Mouse (Mus musculus) neural tube, embryonic 12.5 days (tissue): ENCODE data around the gene Ifitm10. TPM values are rescaled to one million over a fixed set of nuclear protein-coding genes. Genes with fewer than 3 reads are reported as not detected.

Experiments
- ATAC-seq: fragments of 200-750 bp; cut with Nextera tagmentation; 2 replicates; pipeline ENCODE4 v1.8.0; 2017; ENCODE audit warnings: low read depth, mild to moderate bottlenecking, moderate TSS enrichment, moderate library complexity; ENCODE audit not compliant: low FRiP score
- H3K27ac ChIP-seq: fragments of 300-500 bp; sonication (generic); 2 replicates; pipeline ENCODE4 v1.5.1; 2016
- H3K27me3 ChIP-seq: fragments of 300-500 bp; sonication (generic); replicated peaks from 2 replicates; pipeline ENCODE4 v1.6.1; 2016; ENCODE audit warnings: mild to moderate bottlenecking
- H3K36me3 ChIP-seq: fragments of 300-500 bp; sonication (generic); 2 replicates; pipeline ENCODE4 v1.6.1; 2016; ENCODE audit warnings: mild to moderate bottlenecking
- H3K4me1 ChIP-seq: fragments of 300-500 bp; sonication (generic); 2 replicates; pipeline ENCODE4 v1.6.1; 2016
- H3K4me2 ChIP-seq: fragments of 300-500 bp; sonication (generic); replicated peaks from 2 replicates; pipeline ENCODE4 v1.6.1; 2016; ENCODE audit warnings: mild to moderate bottlenecking
- H3K4me3 ChIP-seq: fragments of 300-500 bp; sonication (generic); 2 replicates; pipeline ENCODE4 v1.5.1; 2016
- H3K9ac ChIP-seq: fragments of 300-500 bp; sonication (generic); 2 replicates; pipeline ENCODE4 v1.6.1; 2016; ENCODE audit warnings: mild to moderate bottlenecking
- H3K9me3 ChIP-seq: fragments of 300-500 bp; sonication (generic); 2 replicates; pipeline ENCODE4 v1.6.1; 2016; ENCODE audit warnings: mild to moderate bottlenecking
- WGBS: fragments of 180-500 bp; shearing (Covaris S2); methylation state at CpG from one replicate; pipeline ENCODE4 v1.1.7; 2016; 5-methylcytosine and 5-hydroxymethylcytosine counted together
- polyA plus RNA-seq: library from polyadenylated mRNA; unstranded; fragments of >200 nt; fragmentation: Nextera tagmentation; extraction: Ambion mirVana; gene quantifications from 2 replicates; pipeline ENCODE4 v1.2.1, GENCODE M21; 2016

Ifitm10 gene
- polyA plus RNA-seq, 1 experiment from 2014 or later, result 0.47 TPM

DNA sequence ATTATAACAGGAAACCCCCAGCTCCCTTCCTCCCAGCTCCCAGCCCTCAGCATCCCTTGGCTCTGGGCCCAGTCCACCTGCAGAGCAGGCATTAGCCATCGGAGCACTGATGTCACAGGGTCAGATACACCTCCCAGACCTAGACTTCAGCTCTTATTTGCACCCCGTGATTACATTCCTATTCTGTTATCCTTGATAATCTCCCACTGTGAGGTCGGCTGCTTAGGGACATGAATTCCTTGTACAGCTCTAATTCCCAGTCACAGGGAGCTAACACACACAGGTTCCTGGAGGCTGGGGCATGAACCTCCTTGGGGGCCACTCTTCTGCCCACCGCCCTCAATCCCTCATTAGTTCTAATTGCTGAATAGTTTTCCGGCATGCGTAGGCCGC is 27.2 kb upstream of the Ifitm10 start:
- 66% methylated on average over 7 of the region's 7 CpGs for WGBS
- Histone ChIP-seq H3K27me3 (no peaks in the 10 kb centered on the region), H3K9ac (no peak overlapping the region), H3K36me3 (no peaks in the 10 kb centered on the region), H3K4me2 (no peak overlapping the region), H3K4me3 (no peak overlapping the region), H3K9me3 (no peaks in the 10 kb centered on the region), H3K4me1 (no peaks in the 10 kb centered on the region), H3K27ac (no peak overlapping the region)
- ATAC-seq, result no peak

DNA sequence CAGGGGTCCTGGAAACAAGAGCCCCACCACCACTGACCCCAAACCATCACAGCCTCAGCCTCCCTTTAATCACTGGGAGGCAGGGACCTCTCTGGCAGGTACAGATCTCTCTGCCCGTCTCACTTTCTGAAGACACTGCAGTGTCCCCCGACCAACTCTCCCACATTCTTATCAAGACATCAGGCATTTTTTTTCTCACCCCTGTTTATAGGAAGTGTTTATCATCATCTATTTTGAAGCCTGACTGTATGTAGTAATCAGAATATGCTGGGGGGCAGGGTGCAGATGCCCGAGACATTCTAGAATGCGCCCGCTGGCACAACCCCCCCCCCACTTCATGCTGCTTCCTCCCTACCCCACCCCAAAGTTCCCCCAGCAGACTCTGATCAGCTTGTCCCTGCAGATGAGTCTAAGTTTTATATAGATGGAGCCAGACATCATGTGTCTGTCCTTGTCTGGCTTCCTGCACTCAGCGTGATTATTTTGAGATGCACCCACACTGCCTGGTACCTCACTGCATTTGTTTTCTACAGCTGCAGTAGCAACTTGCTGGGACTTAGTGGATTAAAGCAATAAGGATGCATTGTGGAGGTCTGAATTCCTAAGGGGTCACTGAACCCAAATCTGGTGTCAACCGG is 26.7 kb upstream of the Ifitm10 start:
- H3K4me1 ChIP-seq, result no peaks in the 10 kb centered on the region
- no peaks in the 10 kb centered on the region for H3K36me3 ChIP-seq
- no peaks in the 10 kb centered on the region for H3K9me3 ChIP-seq
- ATAC-seq, result no peak
- no peak overlapping the region for H3K9ac ChIP-seq
- no peak overlapping the region for H3K27ac ChIP-seq
- H3K27me3 ChIP-seq, result no peaks in the 10 kb centered on the region
- H3K4me2 ChIP-seq, result no peak overlapping the region
- H3K4me3 ChIP-seq, result no peak overlapping the region
- WGBS, result 79% methylated on average over 7 of the region's 7 CpGs

DNA sequence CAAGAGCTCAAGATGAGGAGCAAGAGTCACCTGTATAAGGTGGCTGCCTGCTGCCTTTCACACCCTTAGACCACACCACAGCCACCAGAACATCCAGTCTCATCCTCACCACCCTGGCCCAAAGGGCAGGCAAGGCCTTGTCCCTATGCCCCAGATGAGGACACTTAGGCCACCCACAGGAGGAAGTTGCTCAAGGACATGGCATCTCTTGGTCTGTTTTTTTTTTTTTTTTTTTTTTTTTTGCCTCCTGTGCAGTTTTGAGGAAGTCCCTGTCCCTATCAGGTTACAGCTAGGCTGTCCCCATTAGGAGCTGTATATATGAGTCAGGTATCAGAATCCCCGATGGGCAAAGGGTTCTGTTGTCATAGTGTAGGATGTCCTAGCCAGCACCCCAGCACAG is 25.7 kb upstream of the Ifitm10 start:
- H3K27ac ChIP-seq, result no peak overlapping the region
- H3K9me3 ChIP-seq, result no peaks in the 10 kb centered on the region
- H3K4me2 ChIP-seq, result no peak overlapping the region
- H3K9ac ChIP-seq, result no peak overlapping the region
- H3K4me1 ChIP-seq, result no peaks in the 10 kb centered on the region
- WGBS, result 88% methylated on average over 1 of the region's 1 CpGs
- no peak for ATAC-seq
- no peak overlapping the region for H3K4me3 ChIP-seq
- no peaks in the 10 kb centered on the region for H3K36me3 ChIP-seq
- no peaks in the 10 kb centered on the region for H3K27me3 ChIP-seq

DNA sequence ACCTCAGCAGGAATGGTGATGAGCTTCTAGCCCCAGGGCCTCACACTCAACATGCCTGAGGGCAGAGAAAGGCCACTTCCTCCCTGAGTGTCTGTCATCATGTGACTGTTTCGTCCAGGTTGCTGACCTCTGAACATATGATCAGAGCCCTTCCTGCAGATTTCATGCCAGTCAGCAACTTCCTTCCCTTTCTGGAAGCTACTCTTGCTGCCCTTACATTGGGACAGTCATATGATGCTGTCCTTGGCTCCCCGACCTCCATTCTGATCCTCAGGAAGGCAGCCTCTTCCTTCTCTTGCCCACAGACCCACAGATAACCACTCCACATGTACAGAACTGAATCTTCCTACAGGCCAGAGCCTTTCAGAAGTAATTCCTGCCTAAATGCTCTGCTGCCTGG is 24.5 kb upstream of the Ifitm10 start:
- 76% methylated on average over 2 of the region's 2 CpGs for WGBS
- Histone ChIP-seq H3K4me2 (no peak overlapping the region), H3K27me3 (no peaks in the 10 kb centered on the region), H3K9ac (no peak overlapping the region), H3K9me3 (no peaks in the 10 kb centered on the region), H3K36me3 (no peaks in the 10 kb centered on the region), H3K4me1 (no peaks in the 10 kb centered on the region), H3K4me3 (no peak overlapping the region), H3K27ac (no peak overlapping the region)
- ATAC-seq, result no peak

DNA sequence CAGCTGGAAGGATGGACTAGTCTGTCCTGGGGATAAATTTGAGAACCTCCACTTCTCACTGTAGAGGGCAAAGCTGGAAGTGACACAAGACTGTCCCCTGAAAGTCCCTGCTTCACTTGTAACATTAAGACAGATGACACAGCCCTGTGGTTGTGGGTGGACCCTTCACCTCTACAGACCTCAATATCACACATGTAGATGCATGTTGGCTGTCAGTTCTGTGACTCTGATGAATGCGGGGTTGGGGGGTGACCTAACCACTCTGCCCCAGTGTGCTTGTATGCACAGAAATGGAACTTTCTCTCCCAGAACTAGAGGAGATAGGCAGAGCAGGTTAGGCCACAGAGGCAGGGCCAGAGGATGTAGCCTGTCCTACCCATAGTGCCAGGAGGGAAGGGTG is 23.1 kb upstream of the Ifitm10 start:
- Histone ChIP-seq H3K9ac (no peak overlapping the region), H3K4me2 (no peak overlapping the region), H3K27me3 (no peaks in the 10 kb centered on the region), H3K36me3 (no peaks in the 10 kb centered on the region), H3K9me3 (no peaks in the 10 kb centered on the region), H3K4me3 (no peak overlapping the region), H3K4me1 (no peaks in the 10 kb centered on the region), H3K27ac (no peak overlapping the region)
- no peak for ATAC-seq
- 94% methylated on average over 1 of the region's 1 CpGs for WGBS

DNA sequence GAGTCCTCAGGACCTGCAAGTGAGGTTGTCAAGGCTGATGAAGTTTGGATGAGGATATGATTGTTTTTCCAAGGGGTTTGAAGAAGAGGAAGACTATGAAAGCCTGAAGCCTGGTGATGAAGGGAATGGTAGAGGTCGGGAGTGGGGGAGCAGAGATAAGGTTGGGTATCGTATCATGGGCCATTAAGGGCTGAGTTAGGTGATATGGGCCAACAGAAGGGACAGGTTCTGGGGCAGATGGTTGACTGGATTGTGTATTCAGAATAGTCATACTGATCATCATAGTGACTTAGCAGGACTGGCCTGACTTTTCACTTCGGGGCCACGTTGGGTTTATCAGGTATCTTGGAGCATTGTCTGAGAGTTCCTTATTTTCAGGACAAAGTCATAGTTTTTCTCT is 21.9 kb upstream of the Ifitm10 start:
- H3K4me2 ChIP-seq, result no peak overlapping the region
- ATAC-seq, result no peak
- no peaks in the 10 kb centered on the region for H3K36me3 ChIP-seq
- H3K9ac ChIP-seq, result no peak overlapping the region
- H3K27ac ChIP-seq, result no peak overlapping the region
- H3K9me3 ChIP-seq, result no peaks in the 10 kb centered on the region
- no peaks in the 10 kb centered on the region for H3K4me1 ChIP-seq
- no peak overlapping the region for H3K4me3 ChIP-seq
- WGBS, result 88% methylated on average over 4 of the region's 4 CpGs
- no peaks in the 10 kb centered on the region for H3K27me3 ChIP-seq

DNA sequence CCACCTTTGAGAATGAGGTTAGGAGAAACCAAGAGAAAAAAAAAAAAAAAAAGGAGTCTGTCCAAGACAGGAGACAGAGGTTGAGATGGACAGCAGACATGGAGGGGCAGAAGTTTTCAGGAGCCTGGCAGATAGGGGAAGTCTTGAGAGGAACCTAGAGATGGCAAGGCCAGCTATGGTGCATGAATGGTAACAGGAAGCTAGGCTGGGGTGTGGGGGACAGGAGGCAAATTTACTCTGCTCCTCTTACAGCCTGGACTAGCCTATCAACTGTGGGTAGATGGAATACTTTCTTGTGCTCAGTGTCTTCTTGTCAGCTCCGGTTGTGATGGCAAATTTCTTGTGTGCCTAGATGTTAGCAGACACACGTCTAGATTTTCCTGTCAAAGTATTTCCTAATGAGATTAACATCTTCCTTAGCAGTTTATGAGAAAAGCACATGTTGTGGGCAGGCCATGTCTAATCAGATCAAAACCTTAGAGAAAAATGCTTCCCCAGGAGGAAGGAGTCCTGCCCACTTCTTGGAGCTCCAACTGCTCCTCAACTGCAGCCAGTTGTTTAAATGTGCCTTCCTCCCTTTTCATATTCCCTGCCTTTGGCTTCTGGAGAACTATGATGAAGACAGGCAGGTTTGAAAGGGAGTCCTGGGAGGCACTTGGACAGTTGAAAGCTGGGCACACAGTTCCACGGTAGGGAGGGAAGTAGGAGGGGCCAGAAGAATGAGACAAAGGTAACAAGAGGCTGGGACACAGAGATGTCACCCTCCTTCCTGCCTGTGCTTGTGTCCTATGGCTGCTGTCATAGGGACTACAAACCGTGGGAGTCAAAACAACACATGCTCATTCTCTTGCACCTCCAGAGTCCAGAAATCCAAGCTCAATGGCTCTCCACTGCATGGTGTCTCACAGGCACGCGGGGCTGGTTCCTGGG is 21.0 kb upstream of the Ifitm10 start:
- H3K4me1 ChIP-seq, result no peaks in the 10 kb centered on the region
- no peak overlapping the region for H3K27ac ChIP-seq
- no peaks in the 10 kb centered on the region for H3K27me3 ChIP-seq
- no peak overlapping the region for H3K4me3 ChIP-seq
- 69% methylated on average over 6 of the region's 6 CpGs for WGBS
- no peak for ATAC-seq
- H3K36me3 ChIP-seq, result no peaks in the 10 kb centered on the region
- H3K4me2 ChIP-seq, result no peak overlapping the region
- no peaks in the 10 kb centered on the region for H3K9me3 ChIP-seq
- H3K9ac ChIP-seq, result no peak overlapping the region

DNA sequence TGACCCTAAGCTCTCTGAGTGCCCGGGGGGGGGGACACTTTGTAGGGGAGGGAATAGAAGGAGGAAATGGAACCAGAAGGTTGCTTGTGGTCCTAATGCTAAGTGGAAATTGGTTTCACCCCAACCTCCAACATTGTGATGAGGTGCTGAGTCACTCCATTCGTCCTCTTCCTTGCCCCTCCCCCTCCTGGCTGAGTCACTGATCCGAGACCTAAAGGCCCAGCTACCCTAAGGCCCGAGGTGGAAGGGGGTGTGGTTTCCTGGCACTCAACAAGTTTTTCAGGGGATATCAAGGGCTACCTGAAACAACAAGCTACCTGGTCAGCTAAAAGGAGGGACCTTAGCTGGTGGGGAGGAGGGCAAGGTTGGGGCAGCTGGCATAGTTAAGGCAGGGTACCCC is 19.6 kb upstream of the Ifitm10 start:
- H3K4me2 ChIP-seq, result no peak overlapping the region
- 36% methylated on average over 4 of the region's 4 CpGs for WGBS
- H3K9ac ChIP-seq, result no peak overlapping the region
- no peaks in the 10 kb centered on the region for H3K4me1 ChIP-seq
- no peak overlapping the region for H3K27ac ChIP-seq
- no peaks in the 10 kb centered on the region for H3K36me3 ChIP-seq
- no peaks in the 10 kb centered on the region for H3K9me3 ChIP-seq
- no peaks in the 10 kb centered on the region for H3K27me3 ChIP-seq
- H3K4me3 ChIP-seq, result no peak overlapping the region
- ATAC-seq, result no peak

DNA sequence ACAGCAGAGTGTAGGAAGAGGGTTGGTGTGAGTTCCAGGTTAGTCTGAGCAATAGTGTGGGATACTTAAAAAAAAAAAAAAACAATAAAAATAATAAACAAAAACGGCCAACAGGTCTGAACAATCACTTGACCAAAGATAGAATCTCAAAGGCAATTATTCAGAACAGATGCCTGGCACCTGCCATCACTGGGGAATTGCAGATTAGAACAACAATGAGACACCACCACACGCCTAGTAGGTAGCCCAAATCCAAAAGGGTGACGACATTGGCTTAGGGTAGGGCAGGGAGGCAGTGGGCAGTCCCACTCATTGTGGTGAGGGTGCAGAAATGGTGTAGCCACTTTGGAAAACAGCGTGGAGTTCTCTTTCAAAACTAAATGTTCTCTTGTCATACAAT is 18.1 kb upstream of the Ifitm10 start:
- no peak overlapping the region for H3K4me2 ChIP-seq
- no peak overlapping the region for H3K9ac ChIP-seq
- H3K36me3 ChIP-seq, result no peaks in the 10 kb centered on the region
- H3K4me1 ChIP-seq, result peaks cover 7% of the 10 kb centered on the region
- H3K27ac ChIP-seq, result no peak overlapping the region
- no peaks in the 10 kb centered on the region for H3K27me3 ChIP-seq
- ATAC-seq, result no peak
- WGBS, result 68% methylated on average over 4 of the region's 4 CpGs
- no peaks in the 10 kb centered on the region for H3K9me3 ChIP-seq
- H3K4me3 ChIP-seq, result no peak overlapping the region

DNA sequence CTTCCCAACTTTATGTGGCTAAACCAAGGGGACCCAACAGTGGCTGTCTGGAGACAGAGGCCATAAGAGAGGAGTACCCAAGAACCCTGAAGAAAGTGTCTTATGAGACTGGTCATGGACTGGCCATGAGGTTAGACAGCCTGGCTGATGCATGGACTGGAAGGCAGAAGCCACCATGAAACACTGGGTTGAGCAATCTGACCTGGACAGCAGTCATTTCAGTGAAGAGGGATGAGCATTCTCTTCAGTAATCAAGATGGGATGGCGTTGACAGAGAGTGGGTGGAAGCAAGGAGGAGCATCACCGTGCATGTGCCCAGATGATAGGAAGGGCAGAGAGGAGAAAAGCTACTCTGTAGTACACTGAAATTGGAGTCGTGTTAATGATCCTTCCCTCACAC is 17.6 kb upstream of the Ifitm10 start:
- WGBS, result 77% methylated on average over 3 of the region's 3 CpGs
- no peak overlapping the region for H3K9ac ChIP-seq
- no peak for ATAC-seq
- peaks cover 12% of the 10 kb centered on the region for H3K4me1 ChIP-seq
- H3K4me2 ChIP-seq, result no peak overlapping the region
- no peaks in the 10 kb centered on the region for H3K36me3 ChIP-seq
- no peaks in the 10 kb centered on the region for H3K9me3 ChIP-seq
- H3K27me3 ChIP-seq, result no peaks in the 10 kb centered on the region
- H3K4me3 ChIP-seq, result no peak overlapping the region
- no peak overlapping the region for H3K27ac ChIP-seq

DNA sequence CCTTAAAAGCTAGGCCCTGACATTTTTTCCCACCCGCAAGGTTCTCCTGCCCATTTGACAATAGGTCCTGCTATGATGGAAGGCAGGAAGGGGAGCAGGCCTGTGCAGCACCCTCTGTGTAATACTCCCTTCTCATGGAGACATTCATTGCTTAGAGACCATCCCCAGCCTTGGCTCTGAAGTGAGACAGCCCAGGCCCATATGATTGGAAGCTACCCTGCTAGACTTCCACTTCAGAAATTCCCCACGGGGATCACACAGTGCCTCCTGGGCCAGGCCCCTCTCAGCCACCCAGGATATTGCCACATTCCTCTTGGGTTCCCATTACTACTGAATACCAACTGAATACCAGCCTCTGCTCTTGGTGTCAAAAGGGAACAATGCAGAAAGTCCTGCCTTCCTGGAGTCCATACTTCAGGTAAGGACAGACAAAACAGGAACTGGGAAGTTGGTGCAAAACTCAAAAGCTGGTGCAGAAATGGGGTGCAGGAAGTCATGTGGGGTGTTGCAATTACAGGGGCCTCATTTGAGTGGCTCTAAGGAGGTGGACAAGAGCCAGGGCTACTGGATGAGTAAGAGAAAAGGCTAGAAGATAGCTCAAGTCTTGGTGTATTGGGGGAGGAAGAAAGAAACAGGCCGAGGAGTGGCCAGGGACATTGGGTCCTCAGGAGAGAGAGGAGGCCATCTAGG is 16.6 kb upstream of the Ifitm10 start:
- no peak overlapping the region for H3K4me3 ChIP-seq
- H3K27ac ChIP-seq, result no peak overlapping the region
- H3K27me3 ChIP-seq, result no peaks in the 10 kb centered on the region
- peaks cover 4% of the 10 kb centered on the region for H3K36me3 ChIP-seq
- H3K9ac ChIP-seq, result no peak overlapping the region
- no peak for ATAC-seq
- peaks cover 18% of the 10 kb centered on the region for H3K4me1 ChIP-seq
- H3K4me2 ChIP-seq, result no peak overlapping the region
- WGBS, result 82% methylated on average over 3 of the region's 3 CpGs
- no peaks in the 10 kb centered on the region for H3K9me3 ChIP-seq

DNA sequence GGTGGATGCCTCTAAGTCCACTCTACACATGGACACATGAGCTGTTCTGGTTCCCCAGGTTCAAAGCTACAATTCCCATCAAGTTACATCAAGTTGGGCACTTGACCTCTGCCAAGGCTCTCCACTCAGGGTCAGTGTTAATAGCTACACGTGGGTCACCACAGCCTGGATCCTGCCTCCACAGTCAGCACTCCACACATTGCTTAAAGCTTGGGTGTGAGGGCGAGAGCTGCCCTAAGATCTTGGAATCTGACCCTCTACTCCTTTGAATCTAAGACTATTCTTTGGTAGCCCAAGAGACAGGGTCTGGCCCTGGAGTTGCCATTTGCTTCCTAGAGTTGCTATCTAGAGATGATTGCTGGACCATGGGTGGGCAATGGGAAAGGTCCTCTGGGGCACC is 15.2 kb upstream of the Ifitm10 start:
- H3K4me1 ChIP-seq, result peaks cover 18% of the 10 kb centered on the region
- peaks cover 18% of the 10 kb centered on the region for H3K36me3 ChIP-seq
- no peak for ATAC-seq
- WGBS, result 92% methylated on average over 2 of the region's 2 CpGs
- H3K27ac ChIP-seq, result no peak overlapping the region
- H3K9me3 ChIP-seq, result no peaks in the 10 kb centered on the region
- H3K4me2 ChIP-seq, result no peak overlapping the region
- H3K27me3 ChIP-seq, result no peaks in the 10 kb centered on the region
- H3K9ac ChIP-seq, result no peak overlapping the region
- H3K4me3 ChIP-seq, result no peak overlapping the region
